Mouse (Mus musculus): ENCODE data around the gene Accs.

GRCm38 (mm10) chr2:93813343-93813742 is 36.4 kb downstream of the Accs start:
- TF ChIP-seq CTCF (IDR thresholded peaks at IDR 0.05; ENCODE audit: low read depth, low read length), result no peak
- no peak for TF ChIP-seq POLR2A (IDR thresholded peaks at IDR 0.05; ENCODE audit: extremely low read depth, insufficient read depth, low read length)
